Mouse (Mus musculus) megakaryocyte, adult 5-6 weeks (primary cell): Measurements from ENCODE around the gene Grip1. TPM values are rescaled to one million over a fixed set of nuclear protein-coding genes. Genes with fewer than 3 reads are reported as not detected.

Experiments
- ATAC-seq: 2 replicates; pipeline ENCODE4 v1.8.0; 2016; ENCODE audit warnings: mild to moderate bottlenecking, inconsistent platforms; ENCODE audit not compliant: poor library complexity, severe bottlenecking
- total RNA-seq, 2 experiments: library from RNA; stranded (forward) in 1 of 2; stranded (reverse) in 1 of 2; fragments of 153-499, 151-499 nt in 1 of 2; fragments of 221-1000, 200-1000 nt in 1 of 2; gene quantifications; 2 replicates each; pipeline versions ENCODE4 v1.2.3 to v1.2.4; 2015 to 2017

Grip1 gene
- not detected in 2 replicates for total RNA-seq (2015)
- not detected in 2 replicates for total RNA-seq (2017)

DNA sequence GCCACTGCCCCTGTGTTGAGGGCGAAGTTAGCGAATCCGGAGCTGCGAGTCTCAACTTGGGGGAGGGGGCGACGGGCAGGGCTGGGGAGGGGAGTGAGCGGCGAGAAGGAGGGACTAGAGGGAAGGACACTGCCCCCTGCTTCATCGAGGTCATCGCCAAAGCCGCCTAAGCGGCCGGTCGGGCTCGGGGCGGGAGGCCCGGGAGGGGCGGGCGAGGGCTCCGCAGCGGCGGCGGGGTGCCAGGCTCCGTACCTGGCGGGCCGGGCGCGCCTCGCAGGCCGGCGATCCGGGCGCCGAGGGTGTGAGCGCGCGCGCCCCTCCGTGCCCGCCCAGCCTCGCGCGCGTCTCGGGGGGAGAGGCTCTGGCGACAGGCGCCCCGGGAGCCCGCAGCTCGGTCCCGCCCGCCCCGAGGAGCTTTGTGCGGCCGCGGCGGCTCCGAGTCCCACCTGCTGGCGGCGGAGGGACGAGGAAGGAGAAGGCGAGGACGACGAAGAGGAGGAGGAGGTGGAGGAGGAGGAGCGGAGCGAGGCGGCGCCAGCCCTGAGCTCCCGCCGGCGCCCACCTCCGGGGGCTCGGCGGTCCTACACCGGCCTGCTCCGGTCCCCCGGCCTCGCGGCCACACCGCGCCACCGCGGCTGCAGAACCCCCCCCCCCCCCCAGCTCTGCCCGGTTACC is at the start of gene Grip1:
Grip1 (plus strand) TSS at position 400 of the 675 bp plus-strand sequence.
- ATAC-seq, result no peak

DNA sequence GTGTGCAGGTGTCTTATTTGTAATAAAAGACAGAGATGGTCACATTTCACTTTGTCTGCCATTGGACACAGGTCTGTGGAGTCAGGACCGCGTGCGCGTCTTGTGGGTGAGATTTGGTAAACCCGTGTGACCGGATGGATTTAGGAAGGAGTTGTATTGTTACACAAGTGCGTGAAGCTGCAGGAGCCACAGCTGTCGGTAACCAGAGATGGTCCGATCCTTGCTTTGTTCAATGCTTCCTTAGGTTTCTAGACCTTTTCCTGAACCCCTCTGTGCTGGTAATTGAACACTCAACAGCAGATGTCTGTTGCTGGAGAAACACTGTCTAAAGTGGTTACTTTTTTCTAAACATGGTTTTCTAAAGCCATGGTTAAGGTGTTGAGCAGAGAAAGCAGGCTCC is 48.5 kb upstream of the Grip1 start:
- ATAC-seq, result no peak

DNA sequence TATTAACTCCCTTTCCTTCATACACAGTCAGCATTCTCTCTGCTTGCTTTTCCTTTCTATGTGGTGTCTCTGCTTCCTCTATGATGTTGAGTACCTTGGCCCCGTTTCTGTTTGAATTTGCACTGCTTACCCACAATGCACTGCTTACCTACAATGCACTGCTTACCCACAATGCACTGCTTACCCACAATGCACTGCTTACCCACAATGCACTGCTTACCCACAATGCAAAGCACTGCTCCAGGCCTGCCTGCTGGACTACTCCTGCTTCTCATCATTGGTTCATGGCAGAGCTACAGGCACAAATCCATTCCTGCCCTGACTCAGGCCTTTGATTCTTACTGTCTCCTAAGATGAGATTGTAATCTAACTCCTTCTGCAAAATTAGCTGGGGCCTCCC is 48.0 kb upstream of the Grip1 start:
- no peak for ATAC-seq

DNA sequence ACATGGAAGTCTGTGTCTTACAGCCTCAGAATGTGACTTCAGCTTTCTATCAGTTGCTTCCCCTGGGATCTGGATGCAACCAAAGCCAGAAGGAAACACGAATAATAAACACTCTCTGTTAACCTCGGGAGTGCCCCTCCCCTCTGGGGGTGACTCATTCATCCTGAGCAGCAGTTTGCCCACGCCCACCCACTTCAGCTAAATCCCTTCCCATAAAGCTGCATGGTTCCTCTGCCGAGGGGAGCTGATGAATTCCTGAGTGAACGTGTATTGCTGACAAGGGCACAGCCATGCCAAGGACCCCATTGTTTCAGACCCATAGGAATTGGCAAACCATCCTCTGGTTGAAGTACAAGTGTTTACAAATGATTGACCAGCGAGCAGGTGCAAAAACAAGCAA is 45.3 kb upstream of the Grip1 start:
- ATAC-seq, result no peak

DNA sequence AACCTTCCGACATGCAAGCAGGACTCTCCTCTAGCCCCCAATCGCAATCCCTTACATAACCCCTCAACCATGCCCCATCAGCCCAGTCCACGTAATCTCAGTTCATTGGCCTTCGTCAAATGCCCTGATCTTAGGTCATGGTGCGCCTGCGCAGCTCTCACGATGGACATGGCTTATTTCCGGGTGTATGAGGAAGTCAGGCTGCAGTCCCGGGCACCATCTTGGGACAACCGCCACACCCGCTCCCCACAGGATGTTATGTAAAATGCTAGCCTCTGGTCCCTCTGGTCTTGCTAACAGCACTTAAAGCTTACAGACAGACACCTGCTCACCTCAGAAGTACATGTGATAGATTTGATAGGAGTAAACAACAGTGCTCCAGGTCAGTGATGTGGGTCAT is 40.4 kb upstream of the Grip1 start:
- ATAC-seq, result no peak

DNA sequence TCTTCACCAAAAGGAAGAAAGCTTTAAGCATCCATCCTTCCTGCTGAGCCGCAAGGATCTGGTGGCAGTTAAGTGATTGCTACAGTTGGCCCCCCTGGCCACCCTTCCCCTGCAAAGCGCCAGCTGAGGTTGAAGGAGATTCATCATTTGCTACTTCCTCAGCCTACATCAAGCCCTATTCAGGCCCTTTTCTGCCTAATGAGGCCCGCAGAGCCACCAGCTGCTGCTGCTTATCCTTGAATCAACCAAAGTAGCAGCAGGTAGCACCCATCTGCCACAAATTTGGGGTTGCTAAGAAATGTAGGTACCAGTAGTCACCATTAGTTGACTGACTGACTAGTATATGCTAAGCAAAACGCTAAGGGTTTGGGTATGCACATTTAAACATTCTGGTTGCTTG is 38.5 kb upstream of the Grip1 start:
- no peak for ATAC-seq

DNA sequence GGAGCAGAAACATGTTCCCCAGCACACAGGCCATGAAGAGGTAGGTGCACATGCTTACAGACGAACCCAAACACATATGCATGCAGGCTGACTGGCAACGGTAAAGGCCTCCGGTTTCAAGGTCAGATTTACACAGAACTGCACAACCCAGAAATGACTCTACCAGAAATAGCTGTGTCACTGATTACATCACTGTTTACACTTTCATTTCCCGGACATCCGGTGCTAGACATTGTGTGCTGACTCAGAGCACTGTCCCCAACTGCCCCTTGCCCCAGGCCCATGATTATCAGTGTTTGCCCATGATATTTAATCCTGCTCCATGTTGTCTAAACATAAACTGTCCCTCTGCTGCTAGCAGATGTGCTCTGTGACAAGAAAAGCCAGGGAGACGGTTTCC is 32.2 kb upstream of the Grip1 start:
- ATAC-seq, result no peak

DNA sequence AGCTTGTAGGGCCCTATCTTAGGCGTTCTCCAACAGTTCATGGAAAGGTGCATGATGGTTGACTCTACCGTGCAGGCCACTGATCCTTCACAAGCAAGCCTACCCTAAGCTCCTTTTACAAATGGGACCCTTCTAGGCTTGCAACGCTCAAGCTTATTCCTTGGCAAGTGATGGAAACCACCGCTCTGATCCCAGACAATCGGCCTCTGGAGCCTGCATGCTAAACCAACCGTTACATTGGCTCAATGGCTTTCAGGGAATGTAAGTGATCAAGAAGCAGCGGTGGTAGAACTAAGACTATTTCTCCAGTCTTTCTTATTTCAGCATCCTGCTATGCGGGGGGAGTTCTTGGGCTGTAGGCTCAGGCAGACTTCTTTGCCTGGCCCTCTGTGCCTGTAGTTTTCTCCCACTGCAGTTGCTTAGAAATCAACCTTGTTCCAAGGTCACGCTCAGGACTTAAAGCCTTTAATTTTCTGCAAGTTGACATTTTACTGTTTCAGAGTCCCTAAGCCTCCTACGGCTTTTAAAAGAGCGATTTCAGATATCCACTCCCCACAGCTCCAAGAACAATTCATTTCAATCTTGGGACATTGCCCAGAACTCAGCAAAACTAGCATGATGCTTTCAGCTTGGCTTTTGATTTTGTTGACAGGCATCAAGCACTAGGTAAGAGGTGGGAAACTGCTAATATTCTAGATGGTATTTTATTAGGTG is 29.7 kb upstream of the Grip1 start:
- ATAC-seq, result no peak

DNA sequence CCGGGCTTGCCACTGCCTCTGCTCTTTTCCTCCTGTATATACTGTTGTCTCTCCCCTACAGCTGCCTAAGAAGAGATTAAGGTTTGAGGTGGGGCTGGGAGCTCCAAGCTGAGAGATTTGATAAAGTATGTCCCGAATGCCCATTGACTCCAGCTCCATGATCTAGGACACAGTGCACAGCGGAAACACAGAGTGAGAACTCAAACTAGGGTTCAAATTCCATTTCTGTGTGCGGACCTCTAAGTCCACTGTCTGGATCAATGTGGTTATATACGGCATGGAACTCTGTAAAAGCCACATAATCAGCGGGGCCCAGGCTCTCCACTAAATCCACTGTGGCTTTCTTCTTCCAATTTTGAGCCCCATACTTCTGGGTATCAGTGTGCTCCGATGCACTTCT is 26.0 kb upstream of the Grip1 start:
- no peak for ATAC-seq

DNA sequence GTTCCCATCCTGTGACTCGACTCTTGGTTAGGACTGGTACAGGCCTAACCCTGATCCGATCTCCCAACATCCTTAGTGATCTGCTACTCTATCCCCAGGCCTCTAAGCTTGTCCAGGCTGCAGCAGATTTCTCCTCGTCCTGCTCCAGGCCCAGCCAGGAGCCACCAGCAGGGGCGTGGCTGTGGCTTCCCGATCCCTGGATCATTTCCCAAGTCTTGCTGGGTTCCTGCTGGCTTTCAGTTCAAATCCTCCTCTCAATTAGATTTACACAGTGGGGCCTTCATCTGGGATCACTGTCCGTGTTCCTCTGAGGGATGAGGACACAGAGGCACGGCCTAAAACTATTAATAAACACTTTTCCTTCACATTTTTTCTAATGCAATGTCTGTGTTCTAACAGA is 25.5 kb upstream of the Grip1 start:
- no peak for ATAC-seq

DNA sequence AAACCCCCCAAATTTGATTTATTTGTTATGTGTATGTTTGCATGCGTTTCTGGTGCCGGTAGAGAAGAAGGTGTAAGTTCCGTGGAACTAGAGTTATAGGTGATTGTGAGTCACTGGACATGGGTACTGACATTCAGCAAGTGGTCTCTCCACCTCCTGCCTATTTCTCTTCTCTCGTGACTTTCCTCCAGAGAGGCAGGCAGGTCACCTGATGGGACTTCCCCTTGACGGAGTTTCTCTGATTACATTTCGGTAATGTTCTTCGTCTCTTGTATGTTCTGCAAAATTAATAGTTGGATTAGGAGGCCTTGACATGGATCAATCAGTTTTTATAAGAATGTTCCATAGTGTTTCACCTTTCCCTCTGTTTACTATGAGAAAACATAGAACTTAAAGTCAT is 23.4 kb upstream of the Grip1 start:
- ATAC-seq, result no peak

DNA sequence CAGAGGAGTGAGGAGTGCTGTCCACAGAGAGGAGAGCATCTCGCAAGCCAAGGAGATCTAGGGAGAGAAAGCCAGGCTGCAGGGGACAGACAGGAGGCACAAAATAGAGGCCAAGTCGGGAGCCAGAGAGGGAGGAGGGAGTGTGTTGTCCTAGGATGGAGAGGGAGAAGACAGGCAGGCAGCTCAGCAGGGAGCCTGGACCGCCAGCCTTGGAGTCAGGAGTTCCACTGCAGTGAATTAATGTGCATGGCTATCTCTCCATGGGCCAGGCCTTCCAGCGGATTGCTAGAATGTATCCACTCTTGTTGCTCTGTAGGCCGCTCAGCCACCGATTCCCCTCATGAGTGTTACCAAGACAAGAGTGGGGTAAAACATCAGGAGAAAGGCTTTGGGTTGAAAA is 21.8 kb upstream of the Grip1 start:
- no peak for ATAC-seq

DNA sequence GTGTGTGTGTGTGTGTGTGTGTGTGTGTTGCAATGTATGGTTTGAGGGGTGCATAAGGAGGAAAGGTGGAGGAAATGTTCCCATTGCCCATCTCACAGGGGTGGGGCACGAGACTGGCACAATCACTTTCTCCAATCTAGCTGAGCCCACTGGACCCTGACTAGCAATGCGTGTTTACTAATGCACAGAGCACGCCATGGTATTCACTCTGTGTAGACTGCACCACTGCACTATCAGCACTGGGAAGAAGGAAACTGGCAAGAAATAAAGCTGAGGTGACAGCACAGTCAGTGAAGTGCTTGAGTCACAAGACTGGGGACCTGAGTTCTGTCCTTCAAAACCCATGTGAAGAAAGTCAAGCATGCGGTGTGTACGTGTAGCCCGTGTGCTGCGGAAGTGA is 17.8 kb upstream of the Grip1 start:
- ATAC-seq, result no peak

DNA sequence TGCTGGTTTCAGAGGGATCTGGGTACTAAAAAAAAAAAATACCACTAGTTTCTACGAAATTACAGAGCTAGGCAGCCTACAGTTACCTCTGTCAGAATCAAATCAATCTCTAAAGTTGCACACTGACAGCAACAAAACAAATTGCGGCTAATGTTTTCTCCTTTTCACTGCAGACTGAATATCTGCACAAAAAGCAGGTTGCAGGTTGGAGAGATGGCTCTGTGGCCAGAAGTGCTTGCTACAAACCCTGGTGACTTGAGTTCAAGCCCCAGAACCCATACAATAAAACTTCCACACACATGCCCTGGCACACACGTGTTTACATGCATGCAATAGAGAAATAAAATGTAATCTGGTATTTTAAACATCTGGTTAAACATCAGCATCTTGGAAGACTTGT is 16.3 kb upstream of the Grip1 start:
- no peak for ATAC-seq

DNA sequence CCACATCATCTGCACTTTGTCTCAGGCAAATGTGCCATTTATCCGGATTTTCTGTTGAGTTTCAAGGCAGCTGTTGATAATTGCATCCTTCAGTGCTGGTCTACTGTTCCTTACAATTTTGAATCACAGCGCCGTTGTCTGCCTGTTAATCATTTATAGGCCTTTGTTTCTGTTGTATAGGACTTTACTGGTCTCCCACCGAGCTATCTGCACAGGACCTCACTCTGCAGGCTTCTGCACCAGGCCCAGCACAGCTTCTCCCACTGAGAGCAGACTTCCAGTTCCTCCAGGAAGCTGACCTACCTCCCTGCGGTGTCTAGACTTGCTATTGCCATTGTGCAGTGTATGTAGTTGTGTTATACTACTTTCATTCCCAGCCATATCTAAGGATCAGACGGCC is 11.9 kb upstream of the Grip1 start:
- ATAC-seq, result no peak

DNA sequence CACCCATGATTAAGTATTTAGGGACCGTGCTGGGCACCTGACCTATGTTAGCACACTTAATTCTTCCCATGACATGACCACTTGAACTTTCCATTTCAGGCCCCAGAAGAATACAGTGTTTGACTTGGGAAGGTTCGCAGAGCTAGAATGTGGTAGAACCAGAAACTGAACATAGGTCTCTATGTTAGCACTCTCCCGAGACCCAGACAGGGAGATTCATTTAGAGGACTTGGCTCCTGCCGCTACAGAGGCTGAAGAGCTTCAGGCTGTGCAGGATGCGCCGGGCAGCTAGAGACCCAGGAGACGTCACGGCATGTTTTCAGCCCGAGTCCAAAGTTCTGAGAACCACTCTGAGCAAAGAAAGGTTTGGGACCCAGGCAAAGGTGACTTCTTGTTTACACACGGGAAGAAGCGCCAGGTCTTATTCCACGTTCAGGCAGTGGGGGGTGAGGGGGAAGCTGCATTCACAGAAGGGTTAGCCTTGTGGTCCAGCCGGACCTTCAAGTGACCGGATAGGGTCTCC is 6.2 kb upstream of the Grip1 start:
- ATAC-seq, result no peak

DNA sequence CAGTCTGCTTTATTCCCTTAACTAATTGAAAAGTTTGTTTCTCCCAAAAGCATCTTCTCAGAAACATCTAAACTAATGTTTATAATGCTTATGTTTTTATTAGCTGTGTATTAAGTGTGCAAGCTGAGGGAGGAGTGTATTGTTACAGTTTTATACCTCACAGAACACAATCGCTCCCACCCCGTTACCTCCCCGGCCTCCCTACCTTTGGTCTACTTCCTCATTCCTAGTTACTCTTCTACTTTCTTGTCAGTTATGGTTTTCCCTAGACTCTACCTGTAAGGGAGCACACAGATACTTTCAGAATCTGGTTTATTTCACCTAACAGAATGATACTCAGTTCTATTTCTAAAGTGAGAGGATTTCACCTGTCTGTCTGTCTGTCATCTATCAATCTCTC is 5.7 kb upstream of the Grip1 start:
- no peak for ATAC-seq

DNA sequence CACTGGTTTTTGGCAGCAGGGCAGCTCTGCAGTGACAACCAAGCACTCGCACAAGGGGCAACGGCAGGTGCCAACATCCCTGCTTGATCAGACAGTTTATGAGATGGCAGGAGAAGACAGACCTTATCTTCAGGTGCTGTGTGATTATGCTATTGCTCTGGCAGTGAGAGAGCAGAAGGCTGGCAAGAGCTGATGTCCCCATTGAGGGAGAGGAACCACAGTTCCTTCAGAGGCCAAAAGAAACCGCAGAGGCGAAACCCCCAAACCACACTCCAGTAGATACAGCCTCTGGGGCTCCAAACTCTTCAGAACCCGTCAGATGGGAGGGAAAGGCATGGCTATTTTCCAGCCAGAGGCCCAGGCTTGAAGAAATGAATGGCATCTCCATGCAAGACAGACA is 932 bp upstream of the Grip1 start:
- no peak for ATAC-seq

DNA sequence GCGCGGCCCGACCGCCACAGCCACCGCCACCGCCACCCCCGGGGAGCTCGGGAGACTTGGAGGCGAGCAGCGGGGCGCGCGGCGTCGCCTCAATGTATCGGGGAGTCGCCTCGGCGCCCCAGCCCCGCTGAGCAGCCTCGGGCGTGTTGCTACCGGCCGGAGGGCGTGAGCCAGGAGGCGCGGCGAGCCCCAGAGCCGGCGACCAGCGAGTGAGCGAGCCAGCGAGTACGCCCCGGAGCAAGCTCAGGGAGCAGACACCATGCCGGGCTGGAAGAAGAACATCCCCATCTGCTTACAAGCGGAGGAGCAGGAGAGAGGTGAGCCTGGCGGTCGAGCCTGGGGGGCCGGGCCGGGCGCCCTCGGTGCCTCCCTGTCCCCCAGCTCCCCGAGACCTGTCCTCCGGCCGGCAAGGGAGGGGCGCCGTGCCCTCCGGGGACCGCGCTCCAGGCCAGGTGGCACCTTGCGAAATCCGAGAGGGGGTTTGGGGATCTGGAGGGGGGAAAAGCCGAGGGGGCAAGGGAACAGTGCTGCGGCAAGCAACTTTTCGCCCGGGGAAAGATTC is 557 bp downstream of the Grip1 start:
- ATAC-seq, result no peak

DNA sequence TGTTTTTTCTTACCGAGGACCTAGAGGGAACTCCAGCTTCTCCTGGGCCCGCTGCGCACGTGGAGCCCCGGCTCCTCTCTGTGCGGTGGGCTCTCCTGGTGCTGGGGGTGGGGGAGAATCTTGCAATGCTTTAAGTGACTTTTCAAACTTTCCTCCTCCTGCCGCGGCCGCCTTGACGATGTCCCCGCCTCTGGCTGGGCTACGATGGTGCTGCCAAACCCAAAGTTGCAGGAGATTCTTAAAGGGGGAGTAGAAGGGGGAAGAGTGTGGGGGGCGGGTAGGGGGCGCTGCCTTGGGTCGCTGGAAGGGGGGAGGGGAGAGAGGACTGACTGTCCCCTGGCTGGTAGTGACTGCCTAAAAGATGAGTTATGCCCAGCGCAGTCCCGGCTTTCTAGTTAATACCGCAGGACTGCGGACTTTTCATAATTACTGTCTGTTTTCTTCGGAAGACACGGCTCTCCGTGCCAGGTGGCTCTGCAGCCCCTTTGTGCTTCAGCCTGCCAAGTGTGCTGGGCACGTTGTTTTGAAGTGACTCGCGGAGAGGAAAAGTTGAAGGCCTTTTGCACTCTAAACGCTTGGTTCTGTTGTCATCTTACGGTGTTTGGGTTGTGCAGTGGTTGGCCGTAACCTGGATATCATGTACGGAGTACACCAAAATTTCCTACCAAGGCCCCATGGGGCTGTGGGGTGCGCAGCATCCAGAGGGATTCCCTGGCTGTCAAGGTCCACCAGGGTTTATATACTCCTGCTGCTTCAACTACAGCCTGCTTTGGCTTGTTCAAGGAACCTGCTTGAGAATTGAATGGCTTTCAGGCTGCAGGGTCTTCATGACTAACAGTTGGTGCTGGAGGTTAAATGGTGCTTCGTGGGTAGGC is 1.3 kb downstream of the Grip1 start:
- no peak for ATAC-seq

DNA sequence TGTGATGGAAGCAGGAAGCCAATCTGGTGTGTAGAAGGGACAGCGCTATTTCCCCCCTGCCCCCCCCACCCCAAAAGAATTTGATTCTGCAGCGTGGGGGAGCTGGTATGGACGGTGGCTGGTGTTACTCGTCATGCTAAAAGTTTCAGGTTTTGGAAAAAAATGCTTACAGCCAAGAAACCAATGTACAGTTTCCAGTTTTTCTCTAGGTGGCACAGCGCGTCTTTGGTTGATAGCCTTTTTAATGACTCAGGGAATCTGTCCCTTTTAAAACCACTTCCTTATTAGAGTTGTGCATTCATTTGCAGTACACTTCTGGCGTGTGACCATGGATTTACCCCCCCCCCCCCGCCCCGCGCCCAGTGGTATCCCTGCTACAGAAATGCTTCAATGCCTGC is 1.9 kb downstream of the Grip1 start:
- ATAC-seq, result no peak
